Mouse (Mus musculus) E14TG2a.4 (cell line): ENCODE results near the gene 1700012B07Rik.

Source experiments
- H3K27me3 ChIP-seq: 2 replicates; pipeline ENCODE4 v1.6.1; 2014; ENCODE audit warnings: low read length, control low read depth; ENCODE audit not compliant: insufficient read depth
- H3K36me3 ChIP-seq: 2 replicates; pipeline ENCODE4 v1.6.1; 2014; ENCODE audit warnings: low read length, control low read depth; ENCODE audit not compliant: insufficient read depth
- H3K4me1 ChIP-seq: replicated peaks from 2 replicates; pipeline ENCODE4 v1.6.1; 2014; ENCODE audit warnings: low read depth, low read length, control low read depth
- H3K4me3 ChIP-seq: replicated peaks from 2 replicates; pipeline ENCODE4 v1.5.1; 2014; ENCODE audit warnings: mild to moderate bottlenecking, low read length
- H3K9me3 ChIP-seq: 2 replicates; pipeline ENCODE4 v1.6.1; 2014; ENCODE audit warnings: low read length, control low read depth
- CTCF ChIP-seq: conservative IDR thresholded peaks from 2 replicates; pipeline ENCODE4 v1.5.1; 2014; ENCODE audit warnings: low read length
- NANOG ChIP-seq: IDR thresholded peaks from 2 replicates; pipeline ENCODE4 v1.6.1; 2014; ENCODE audit warnings: borderline replicate concordance, low read length, mixed read lengths
- POU5F1 ChIP-seq: IDR thresholded peaks from 2 replicates; pipeline ENCODE4 v1.6.1; 2014; ENCODE audit warnings: low read length, borderline replicate concordance

1700012B07Rik gene

GRCm38 (mm10) chr11:109872056-109872455 lies 44.2 kb upstream of the 1700012B07Rik start:
- Histone ChIP-seq H3K27me3 (peaks cover 3% of the 10 kb centered on the region; the same call in 1 of the 2 replicates), H3K4me1 (no peaks in the 10 kb centered on the region), H3K9me3 (no peaks in the 10 kb centered on the region), H3K4me3 (no peak overlapping the region), H3K36me3 (no peaks in the 10 kb centered on the region)
- TF ChIP-seq POU5F1 (no peak), NANOG (no peak), CTCF (no peak)

GRCm38 (mm10) chr11:109867861-109868260 lies 40.0 kb upstream of the 1700012B07Rik start:
- Histone ChIP-seq H3K4me1 (no peaks in the 10 kb centered on the region), H3K27me3 (peaks cover 3% of the 10 kb centered on the region; the same call in 1 of the 2 replicates), H3K4me3 (no peak overlapping the region), H3K9me3 (0 out of 2 replicates have a peak, but pooled peaks cover 3% of the 10 kb centered on the region), H3K36me3 (no peaks in the 10 kb centered on the region)
- TF ChIP-seq POU5F1 (no peak), CTCF (no peak), NANOG (no peak)

GRCm38 (mm10) chr11:109866537-109867160 lies 38.8 kb upstream of the 1700012B07Rik start:
- Histone ChIP-seq H3K36me3 (no peaks in the 10 kb centered on the region), H3K4me3 (no peak overlapping the region), H3K9me3 (0 out of 2 replicates have a peak, but pooled peaks cover 3% of the 10 kb centered on the region), H3K4me1 (no peaks in the 10 kb centered on the region), H3K27me3 (peaks cover 3% of the 10 kb centered on the region; the same call in 1 of the 2 replicates)
- TF ChIP-seq POU5F1 (no peak), NANOG (no peak), CTCF (no peak)

- no peaks in the 10 kb centered on the region for H3K36me3 ChIP-seq
- H3K9me3 ChIP-seq, result 0 out of 2 replicates have a peak, but pooled peaks cover 3% of the 10 kb centered on the region
- no peak overlapping the region for H3K4me3 ChIP-seq
- H3K27me3 ChIP-seq, result peaks cover 3% of the 10 kb centered on the region; the same call in 1 of the 2 replicates
- TF ChIP-seq POU5F1 (no peak), CTCF (no peak), NANOG (no peak)
- peaks cover under 1% of the 10 kb centered on the region; the same call in 1 of the 2 replicates for H3K4me1 ChIP-seq
Measured at GRCm38 (mm10) chr11:109865526-109865925, 37.7 kb upstream of the 1700012B07Rik start.

- TF ChIP-seq POU5F1, result no peak
- H3K36me3 ChIP-seq, result no peaks in the 10 kb centered on the region
- H3K4me1 ChIP-seq, result peaks cover 8% of the 10 kb centered on the region
- H3K9me3 ChIP-seq, result 0 out of 2 replicates have a peak, but pooled peaks cover 3% of the 10 kb centered on the region
- peaks cover 3% of the 10 kb centered on the region; the same call in 1 of the 2 replicates for H3K27me3 ChIP-seq
- H3K4me3 ChIP-seq, result no peak overlapping the region
Measured at GRCm38 (mm10) chr11:109863951-109864350, 36.1 kb upstream of the 1700012B07Rik start.

GRCm38 (mm10) chr11:109863194-109863746 lies 35.4 kb upstream of the 1700012B07Rik start:
- no peaks in the 10 kb centered on the region for H3K36me3 ChIP-seq
- no peak overlapping the region for H3K4me3 ChIP-seq
- no peaks in the 10 kb centered on the region for H3K27me3 ChIP-seq
- 0 out of 2 replicates have a peak, but pooled peaks cover 3% of the 10 kb centered on the region for H3K9me3 ChIP-seq
- TF ChIP-seq NANOG (no peak), CTCF (peak; percentile 74)
- H3K4me1 ChIP-seq, result peaks cover 8% of the 10 kb centered on the region

GRCm38 (mm10) chr11:109860508-109860907 lies 32.7 kb upstream of the 1700012B07Rik start:
- Histone ChIP-seq H3K4me1 (peaks cover 8% of the 10 kb centered on the region), H3K9me3 (0 out of 2 replicates have a peak, but pooled peaks cover 3% of the 10 kb centered on the region), H3K27me3 (no peaks in the 10 kb centered on the region), H3K4me3 (peak overlapping the region; percentile 32), H3K36me3 (no peaks in the 10 kb centered on the region)
- TF ChIP-seq NANOG (no peak), CTCF (peak; percentile 83)

- 0 out of 2 replicates have a peak, but pooled peaks cover 3% of the 10 kb centered on the region for H3K9me3 ChIP-seq
- TF ChIP-seq POU5F1 (no peak), NANOG (no peak)
- H3K27me3 ChIP-seq, result no peaks in the 10 kb centered on the region
- peak overlapping the region; percentile 32 for H3K4me3 ChIP-seq
- H3K4me1 ChIP-seq, result peaks cover 8% of the 10 kb centered on the region
- H3K36me3 ChIP-seq, result no peaks in the 10 kb centered on the region
Measured at GRCm38 (mm10) chr11:109859939-109860469, 32.2 kb upstream of the 1700012B07Rik start.

GRCm38 (mm10) chr11:109859441-109859840 lies 31.6 kb upstream of the 1700012B07Rik start:
- Histone ChIP-seq H3K9me3 (0 out of 2 replicates have a peak, but pooled peaks cover 3% of the 10 kb centered on the region), H3K36me3 (no peaks in the 10 kb centered on the region), H3K27me3 (no peaks in the 10 kb centered on the region), H3K4me3 (no peak overlapping the region), H3K4me1 (peaks cover 8% of the 10 kb centered on the region)
- TF ChIP-seq NANOG (no peak), CTCF (no peak), POU5F1 (no peak)
